Mouse (Mus musculus): ENCODE measurements around the gene Med26. TPM values are rescaled to one million over a fixed set of nuclear protein-coding genes. Genes with fewer than 3 reads are reported as not detected.

Med26 gene
- polyA plus RNA-seq, 1 experiment from 2014 or later = 11.9 TPM

GRCm38 (mm10) chr8:72445071-72445470 lies 103.0 kb downstream of the Med26 start:
- DNase-seq (ENCODE audit: low spot score) (no peak), ATAC-seq (replicated peaks; ENCODE audit: low FRiP score, low read depth) (no peak)
- Histone ChIP-seq H3K36me3 (ENCODE audit: insufficient read depth, low read length) (peaks cover 13% of the 10 kb centered on the region), H3K4me1 (replicated peaks; ENCODE audit: insufficient read depth, low read length) (0 out of 2 replicates have a peak, but pooled peaks cover 10% of the 10 kb centered on the region), H3K9ac (ENCODE audit: low read depth, low read length) (no peak overlapping the region), H3K27me3 (ENCODE audit: insufficient read depth, low read length) (no peaks in the 10 kb centered on the region), H3K4me3 (replicated peaks; ENCODE audit: low read depth, low read length) (no peak overlapping the region), H3K9me3 (replicated peaks; ENCODE audit: low read length) (no peaks in the 10 kb centered on the region), H3K27ac (no peak overlapping the region), H3K4me2 (ENCODE audit: low read length) (no peak overlapping the region)
- TF ChIP-seq CTCF (IDR thresholded peaks at IDR 0.05; ENCODE audit: low read depth) = no peak
- WGBS = 76% methylated on average over 6 of the region's 6 CpGs

Small RNA genes lying within 50 kb of the gene (microRNA-seq; reads per million reads assigned to microRNA genes)
- gene Gm28019 = not detected
- not detected for gene Mir7068

Other genes starting within 250 kb of the Med26 start
- gene Gm10282, start 243.0 kb downstream of the Med26 start, polyA plus RNA-seq (2015; fragmentation: Nextera tagmentation; extraction: Ambion mirVana) = 22.2 and 22.8 TPM in 2 replicates
- 24.7 and 31.9 TPM in 2 replicates for gene Klf2, start 229.2 kb downstream of the Med26 start, polyA plus RNA-seq (2015; fragmentation: Nextera tagmentation; extraction: Ambion mirVana)
- gene Eps15l1, start 126.8 kb downstream of the Med26 start, polyA plus RNA-seq (2015; fragmentation: Nextera tagmentation; extraction: Ambion mirVana) = 32.5 and 37.5 TPM in 2 replicates
- gene Calr3, start 104.4 kb downstream of the Med26 start, polyA plus RNA-seq (2015; fragmentation: Nextera tagmentation; extraction: Ambion mirVana) = 2.1 and 2.2 TPM in 2 replicates
- 10.4 TPM in 2 replicates for gene 1700030K09Rik, start 104.4 kb downstream of the Med26 start, polyA plus RNA-seq (2015; fragmentation: Nextera tagmentation; extraction: Ambion mirVana)
- 38.7 and 39.1 TPM in 2 replicates for gene Cherp, start 73.0 kb downstream of the Med26 start, polyA plus RNA-seq (2015; fragmentation: Nextera tagmentation; extraction: Ambion mirVana)
- gene Slc35e1, start 55.7 kb downstream of the Med26 start, polyA plus RNA-seq (2015; fragmentation: Nextera tagmentation; extraction: Ambion mirVana) = 9.1 and 9.8 TPM in 2 replicates
- gene Smim7, start 22.8 kb upstream of the Med26 start, polyA plus RNA-seq (2015; fragmentation: Nextera tagmentation; extraction: Ambion mirVana) = 144 and 151 TPM in 2 replicates
- gene Tmem38a, start 23.8 kb upstream of the Med26 start, polyA plus RNA-seq (2015; fragmentation: Nextera tagmentation; extraction: Ambion mirVana) = 19.3 and 23.0 TPM in 2 replicates
- not detected in 2 replicates for gene Nwd1, start 98.4 kb upstream of the Med26 start, polyA plus RNA-seq (2015; fragmentation: Nextera tagmentation; extraction: Ambion mirVana)
- gene Sin3b, start 175.0 kb upstream of the Med26 start, polyA plus RNA-seq (2015; fragmentation: Nextera tagmentation; extraction: Ambion mirVana) = 237 and 239 TPM in 2 replicates
- 3.3 and 3.9 TPM in 2 replicates for gene F2rl3, start 213.6 kb upstream of the Med26 start, polyA plus RNA-seq (2015; fragmentation: Nextera tagmentation; extraction: Ambion mirVana)